Mouse (Mus musculus): ENCODE data around the gene Fxyd1.

Fxyd1 gene

GRCm38 (mm10) chr7:31054661-31055320 is 2.2 kb downstream of the Fxyd1 start:
- in situ Hi-C loops (cut with MboI; ENCODE audit: unreplicated experiment in 2 of 2): loop anchor here (5.0 kb wide), 3 partner anchors 43 to 123 kb away; no protein-coding TSS in a partner anchor

DNA sequence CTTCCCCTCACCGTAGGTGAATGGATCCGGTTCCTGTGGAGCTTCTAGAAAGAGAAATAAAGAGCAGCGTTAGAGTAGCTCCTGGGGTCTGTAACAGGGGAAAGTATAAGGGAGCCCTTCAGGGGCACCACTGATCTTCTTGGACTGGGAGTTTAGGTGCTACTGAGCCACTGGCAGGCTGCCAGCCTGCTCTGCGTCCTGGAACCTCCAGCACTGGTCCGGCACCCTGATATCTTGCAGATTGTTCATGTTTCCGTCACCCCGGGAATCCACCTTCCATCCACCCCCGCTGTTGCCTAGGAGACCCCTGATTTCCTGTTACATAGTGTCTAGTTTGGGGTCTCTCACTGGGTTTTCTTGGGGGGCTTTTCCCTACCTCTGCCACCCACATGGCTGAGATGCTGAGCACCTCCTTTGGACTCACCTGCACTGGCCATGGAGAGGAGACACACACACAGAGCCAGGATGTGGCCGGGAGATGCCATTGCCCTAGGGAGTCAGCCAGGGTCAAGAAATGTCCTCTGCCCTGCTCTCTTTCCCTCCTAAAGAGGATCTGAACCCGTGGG is 3.0 kb downstream of the Fxyd1 start:
- in situ Hi-C loops (cut with MboI; ENCODE audit: unreplicated experiment in 2 of 2): loop anchor here in 1 of 2 experiments (5.0 kb wide), 1 partner anchor 57 kb away; no protein-coding TSS in a partner anchor

DNA sequence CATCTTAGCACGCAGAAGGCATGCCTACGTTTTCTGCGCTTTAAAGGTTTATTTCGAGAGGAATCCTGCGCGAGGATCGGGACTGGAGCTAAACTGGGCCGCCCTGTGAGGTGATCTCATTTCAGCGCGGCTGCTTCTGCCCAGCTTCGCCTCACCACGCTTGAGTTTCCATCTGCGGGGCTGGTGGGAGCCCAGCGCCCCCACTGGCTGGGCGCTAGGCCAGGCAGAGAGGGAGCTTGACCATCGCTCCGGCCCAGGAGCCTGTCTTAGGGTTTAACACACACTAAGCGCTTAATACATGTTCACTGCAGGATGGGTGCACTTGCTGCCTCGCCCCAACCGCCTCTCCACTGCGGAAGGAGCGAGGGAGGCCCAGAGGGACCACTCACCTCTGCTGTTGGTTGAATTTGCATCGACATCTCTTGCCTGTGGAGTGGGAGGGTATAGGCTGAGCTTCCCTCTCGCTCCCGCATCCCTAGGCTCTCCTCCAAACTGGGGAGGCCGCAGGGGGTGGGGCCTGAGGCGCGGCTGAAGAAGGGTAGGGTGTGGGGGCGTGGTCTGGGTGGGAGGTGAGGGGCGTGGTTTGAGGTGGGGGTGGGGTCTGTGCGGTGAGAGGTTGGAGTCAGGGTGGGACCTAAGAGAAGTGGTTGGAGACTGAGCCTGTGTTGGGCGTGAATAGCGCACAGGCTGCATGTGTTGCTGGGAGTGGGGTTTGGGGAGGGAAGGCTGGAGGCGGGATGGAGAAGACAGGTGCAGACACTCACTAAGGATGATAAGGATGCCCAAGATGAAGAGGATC is 4.2 kb downstream of the Fxyd1 start:
- in situ Hi-C loops (cut with MboI; ENCODE audit: unreplicated experiment in 2 of 2): loop anchor here in 1 of 2 experiments (5.0 kb wide), 1 partner anchor 56 kb away; no protein-coding TSS in a partner anchor

DNA sequence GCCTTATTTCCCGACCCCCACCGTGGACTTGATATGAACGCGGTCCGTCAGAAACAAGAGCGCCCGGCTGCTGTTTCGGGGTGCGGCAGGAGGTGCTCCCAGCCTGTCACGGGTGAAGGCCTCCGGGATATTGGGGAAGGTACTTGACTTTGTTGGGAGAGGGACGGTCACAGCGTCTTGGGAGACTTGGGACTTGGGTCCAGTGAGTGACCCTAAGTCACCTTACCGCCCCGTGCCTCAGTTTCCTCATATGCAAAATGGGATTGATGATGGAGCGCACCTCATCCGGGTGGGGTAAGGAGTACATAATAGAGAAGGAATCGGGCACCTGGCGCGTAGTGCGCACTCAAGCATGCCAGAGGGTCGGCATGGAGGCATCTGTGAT is 4.8 kb downstream of the Fxyd1 start:
- in situ Hi-C loops (cut with MboI; ENCODE audit: unreplicated experiment in 2 of 2): loop anchor here in 1 of 2 experiments (5.0 kb wide), 1 partner anchor 55 kb away; no protein-coding TSS in a partner anchor

GRCm38 (mm10) chr7:31051321-31052021 is 5.5 kb downstream of the Fxyd1 start, which contains the start of gene Fxyd7:
Gene Fxyd7 (minus strand): TSS chr7:31051467.
- in situ Hi-C loops (cut with MboI; ENCODE audit: unreplicated experiment in 2 of 2): loop anchor here in 1 of 2 experiments (5.0 kb wide), 1 partner anchor 54 kb away; no protein-coding TSS in a partner anchor

DNA sequence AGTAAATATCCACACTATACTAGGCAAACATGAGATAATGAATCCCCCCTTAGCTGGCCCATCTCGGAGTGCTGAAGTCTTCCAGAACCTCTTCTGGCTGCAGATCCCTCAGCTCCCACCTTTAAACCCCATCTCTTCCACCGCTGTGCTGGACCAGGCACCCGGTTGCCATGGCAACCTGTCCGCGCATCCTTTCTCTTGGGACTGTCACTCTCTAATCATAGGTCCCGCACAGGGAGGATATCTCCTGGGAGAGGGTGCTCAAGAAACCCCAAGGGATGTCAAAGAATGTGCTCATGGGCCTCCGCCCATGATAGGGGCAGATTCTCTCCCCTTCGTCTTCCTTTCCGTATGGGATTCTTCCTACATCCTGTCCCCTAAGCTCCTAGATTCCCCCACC is 6.1 kb downstream of the Fxyd1 start:
- in situ Hi-C loops (cut with MboI; ENCODE audit: unreplicated experiment in 2 of 2): loop anchor here in 1 of 2 experiments (5.0 kb wide), 1 partner anchor 54 kb away; no protein-coding TSS in a partner anchor

GRCm38 (mm10) chr7:31050487-31050886 is 6.5 kb downstream of the Fxyd1 start:
- in situ Hi-C loops (cut with MboI; ENCODE audit: unreplicated experiment in 2 of 2): loop anchor here in 1 of 2 experiments (5.0 kb wide), 1 partner anchor 53 kb away; no protein-coding TSS in a partner anchor

DNA sequence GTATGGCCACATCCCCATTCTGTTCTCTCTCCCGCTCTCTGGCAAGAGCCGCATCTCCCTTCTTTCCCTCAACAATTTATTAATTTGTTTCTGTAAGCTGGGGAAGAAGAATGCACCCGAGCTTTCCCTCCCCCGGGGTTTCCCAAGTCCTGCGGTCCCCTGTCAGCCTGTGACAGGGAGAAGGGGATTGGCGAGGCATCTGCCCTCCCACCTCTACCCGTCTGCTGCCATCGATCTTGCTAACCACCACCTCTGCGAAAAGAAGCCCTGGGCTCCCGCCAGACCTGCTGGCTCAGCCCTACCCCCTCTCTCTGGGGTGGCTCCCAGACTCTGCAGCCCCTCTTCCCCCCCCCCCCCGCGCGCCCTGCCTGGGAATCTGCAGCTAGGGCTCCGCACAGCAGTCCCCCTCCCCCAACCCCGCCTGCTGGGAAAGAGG is 7.1 kb downstream of the Fxyd1 start:
- in situ Hi-C loops (cut with MboI; ENCODE audit: unreplicated experiment in 2 of 2): loop anchor here in 1 of 2 experiments (5.0 kb wide), 1 partner anchor 53 kb away; no protein-coding TSS in a partner anchor

DNA sequence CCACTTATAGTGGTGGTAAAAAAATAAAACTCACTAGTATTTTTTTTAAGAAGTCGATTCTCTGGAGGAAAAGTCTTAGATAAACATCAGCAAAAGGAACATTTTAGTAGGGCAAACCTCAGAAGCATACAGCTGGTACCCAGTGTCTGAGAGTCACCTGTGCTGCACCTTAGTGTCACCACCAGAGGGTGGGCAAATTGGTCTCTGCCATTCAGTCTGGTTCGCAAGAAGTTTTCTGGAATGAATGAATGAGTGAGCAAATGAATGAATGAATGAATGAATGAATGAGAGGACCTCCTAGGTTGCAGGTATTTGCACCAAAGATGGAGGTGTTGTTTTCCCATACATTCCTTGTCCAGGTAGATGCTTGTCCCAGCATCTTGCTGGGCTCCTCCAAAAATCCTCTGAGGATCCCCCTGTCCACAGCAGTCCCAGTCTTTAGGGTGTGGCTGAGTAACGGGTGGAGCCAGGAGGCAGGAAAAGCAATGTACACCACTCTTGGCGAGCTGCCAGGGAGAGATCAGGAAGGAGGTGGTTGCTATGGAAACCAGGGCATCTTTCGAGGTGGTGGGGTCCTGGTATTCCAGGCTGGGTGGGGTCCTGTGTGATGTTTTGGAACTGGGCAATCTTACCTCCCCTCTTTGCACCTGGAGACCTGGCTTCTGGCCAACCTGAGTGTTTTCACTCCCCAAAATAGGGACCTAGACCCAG is 7.7 kb downstream of the Fxyd1 start:
- in situ Hi-C loops (cut with MboI; ENCODE audit: unreplicated experiment in 2 of 2): no loop called here

DNA sequence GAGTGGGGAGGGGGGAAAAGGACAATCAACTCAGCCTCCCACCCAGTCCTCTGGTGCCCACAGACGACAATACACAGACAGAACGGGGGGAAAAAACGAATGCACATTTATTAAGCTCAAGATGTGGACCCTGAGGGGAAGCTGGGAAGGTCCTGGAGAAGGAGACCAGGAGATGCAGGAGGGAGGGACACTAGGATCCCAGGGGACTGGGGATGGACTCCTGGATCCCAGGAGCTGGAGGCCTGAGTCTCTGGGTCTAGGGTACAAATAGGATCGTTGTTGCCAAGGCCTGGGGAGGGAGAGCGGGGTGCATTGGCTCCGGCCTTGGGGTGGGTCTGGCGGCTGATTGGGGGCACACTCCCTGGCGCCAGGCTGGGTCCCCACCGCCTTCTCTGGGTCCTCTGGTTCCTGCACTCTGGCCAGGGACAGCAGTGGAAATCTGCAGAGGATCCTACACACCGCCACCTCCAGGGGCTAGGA is 14.5 kb downstream of the Fxyd1 start, which contains the start of gene Fxyd5:
Fxyd5 (minus strand) TSS at position 51 of the 480 bp plus-strand sequence.
- in situ Hi-C loops (cut with MboI; ENCODE audit: unreplicated experiment in 2 of 2): loop anchor here in 1 of 2 experiments (5.0 kb wide), 1 partner anchor 55 kb away; no protein-coding TSS in a partner anchor

DNA sequence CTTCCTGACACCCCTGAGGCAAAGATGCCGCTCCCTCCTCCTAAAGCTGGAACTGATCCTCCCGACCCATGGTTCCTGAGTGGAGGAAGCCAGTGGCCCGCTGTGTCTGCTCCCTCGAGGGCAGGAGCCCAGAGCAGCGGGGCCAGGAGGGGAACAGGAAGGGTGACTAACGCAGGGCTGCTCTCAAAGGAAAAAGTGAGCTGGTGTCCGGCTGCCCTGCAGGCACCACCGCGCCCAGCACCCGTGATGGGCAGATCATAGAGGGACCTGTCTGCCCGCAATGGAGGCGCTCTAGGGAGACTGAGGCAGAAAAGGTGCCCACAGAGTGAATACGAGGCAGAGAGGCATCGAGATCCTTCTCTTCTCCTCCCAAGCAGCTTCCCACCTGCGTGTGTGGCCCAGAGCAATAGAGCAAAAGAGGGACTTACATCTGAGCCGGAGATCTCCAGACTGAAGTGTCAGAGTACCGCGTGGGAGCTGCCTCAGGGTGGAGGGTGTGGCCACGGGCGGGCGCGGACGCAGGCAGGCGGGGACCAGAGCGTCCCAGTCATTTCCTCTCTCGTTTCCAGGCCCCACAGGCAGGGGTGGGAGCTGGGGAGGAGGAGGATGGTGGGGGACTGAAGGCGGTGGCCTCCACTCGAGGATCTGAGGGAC is 15.2 kb downstream of the Fxyd1 start:
- in situ Hi-C loops (cut with MboI; ENCODE audit: unreplicated experiment in 2 of 2): loop anchor here in 1 of 2 experiments (5.0 kb wide), 1 partner anchor 54 kb away; no protein-coding TSS in a partner anchor

- in situ Hi-C loops (cut with MboI; ENCODE audit: unreplicated experiment in 2 of 2): loop anchor here in 1 of 2 experiments (5.0 kb wide), 1 partner anchor 54 kb away; no protein-coding TSS in a partner anchor
These were observed 16.0 kb downstream of the Fxyd1 start for GRCm38 (mm10) chr7:31041023-31041407.

DNA sequence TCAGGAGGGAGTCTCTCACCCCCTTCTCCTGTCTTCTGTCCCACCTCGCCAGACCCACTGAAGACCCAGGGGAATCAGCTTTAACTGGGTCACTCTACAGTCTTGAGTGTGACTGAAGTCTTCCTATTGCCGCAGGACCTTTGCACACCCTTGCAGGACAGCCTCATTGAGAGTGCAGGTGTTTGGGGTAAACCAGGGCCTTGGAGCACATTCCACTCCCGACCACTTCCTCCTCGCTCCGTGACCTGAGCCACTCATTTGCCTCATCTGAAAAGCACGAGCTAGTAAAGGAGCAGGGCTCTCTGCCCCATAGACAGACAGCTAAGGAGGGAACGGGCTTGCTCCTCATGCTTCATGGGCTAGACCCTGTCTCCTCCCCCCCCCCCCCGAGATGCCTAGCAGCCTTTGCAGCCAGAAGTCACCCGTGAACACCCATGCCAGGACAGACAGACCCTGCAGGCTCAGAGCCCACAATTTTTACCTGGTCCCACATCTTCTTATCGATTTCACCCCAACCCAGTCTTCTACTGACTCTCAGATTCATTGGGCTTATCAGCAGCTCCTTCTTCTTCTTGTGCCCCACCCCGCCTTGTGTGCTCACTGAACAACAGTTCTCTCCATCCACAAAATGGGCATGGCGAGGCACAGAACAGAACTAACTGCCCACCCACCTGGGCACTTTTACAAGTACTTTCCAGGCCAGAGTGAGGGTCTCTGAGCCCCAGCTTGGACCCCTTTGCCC is 16.5 kb downstream of the Fxyd1 start:
- in situ Hi-C loops (cut with MboI; ENCODE audit: unreplicated experiment in 2 of 2): loop anchor here in 1 of 2 experiments (5.0 kb wide), 1 partner anchor 53 kb away; no protein-coding TSS in a partner anchor

- in situ Hi-C loops (cut with MboI; ENCODE audit: unreplicated experiment in 2 of 2): no loop called here
These were observed 18.0 kb downstream of the Fxyd1 start for GRCm38 (mm10) chr7:31039011-31039410.

DNA sequence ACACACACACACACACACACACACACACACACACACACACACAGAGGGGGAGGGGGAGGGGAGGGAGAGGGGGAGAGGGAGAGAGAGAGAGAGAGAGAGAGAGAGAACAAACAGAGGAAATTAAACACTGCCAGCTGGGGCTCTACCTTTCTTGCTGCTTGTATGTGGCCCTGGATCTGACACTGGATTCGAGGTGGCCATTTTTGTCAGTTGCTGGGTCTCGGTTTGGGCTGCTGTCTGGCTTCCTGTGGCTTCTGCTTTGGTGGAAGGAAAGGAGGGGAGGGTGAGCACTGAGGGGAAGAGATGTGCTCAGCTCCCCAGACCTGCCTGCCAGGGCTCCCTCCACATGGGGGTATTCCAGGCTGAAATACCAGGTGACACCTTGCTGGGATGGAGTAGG is 19.3 kb downstream of the Fxyd1 start:
- in situ Hi-C loops (cut with MboI; ENCODE audit: unreplicated experiment in 2 of 2): no loop called here

DNA sequence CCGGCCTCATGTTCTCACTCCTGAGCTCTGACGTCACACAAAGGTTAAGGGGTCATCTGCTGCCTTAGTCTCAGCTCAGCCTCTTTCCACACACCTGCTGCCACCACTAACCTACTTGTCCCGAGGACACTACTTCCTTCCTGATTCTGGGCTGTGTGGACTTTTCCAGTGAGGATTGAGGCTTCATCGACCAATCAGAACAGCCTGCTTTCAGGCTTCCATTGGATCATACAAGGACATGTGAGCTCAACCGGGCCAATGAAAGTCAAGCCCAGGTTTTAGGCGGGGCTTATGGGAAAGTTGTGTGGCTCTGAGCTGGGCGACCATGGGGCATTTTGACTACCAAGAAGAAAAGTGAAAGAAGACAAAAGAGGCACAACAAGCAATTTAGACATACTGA is 20.1 kb downstream of the Fxyd1 start:
- in situ Hi-C loops (cut with MboI; ENCODE audit: unreplicated experiment in 2 of 2): no loop called here

- in situ Hi-C loops (cut with MboI; ENCODE audit: unreplicated experiment in 2 of 2): no loop called here
These were observed 21.7 kb downstream of the Fxyd1 start for GRCm38 (mm10) chr7:31035291-31035690.

DNA sequence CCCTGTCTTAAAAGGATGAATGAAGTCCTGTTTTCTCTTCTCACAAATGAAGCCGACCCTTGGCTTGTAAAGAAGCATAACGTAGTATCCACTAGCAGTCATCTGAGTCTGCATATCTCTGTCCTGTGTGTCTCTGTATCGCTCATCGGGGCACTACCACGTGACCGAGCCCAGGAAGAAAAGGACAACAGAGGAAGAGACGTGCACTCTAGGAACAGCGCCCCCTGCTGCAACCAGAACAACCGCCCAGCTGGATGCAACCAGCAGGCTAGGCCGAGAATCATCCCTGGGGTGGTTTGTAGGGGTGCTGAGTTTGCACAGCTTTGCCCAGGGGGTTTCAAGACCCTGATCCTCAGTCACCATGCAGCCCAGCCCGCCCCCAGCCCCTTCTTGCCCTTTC is 22.2 kb downstream of the Fxyd1 start:
- in situ Hi-C loops (cut with MboI; ENCODE audit: unreplicated experiment in 2 of 2): no loop called here
